Mouse (Mus musculus): ENCODE data around the gene Epb42. TPM values are rescaled to one million over a fixed set of nuclear protein-coding genes. Genes with fewer than 3 reads are reported as not detected.
A peak's percentile ranks its signal among the peaks of the same experiment; 100 is the strongest.

Epb42 gene
- polyA plus RNA-seq (2012; rRNA removed) (149 and 162 TPM in 2 replicates), polyA plus RNA-seq (2014; fragmentation: Nextera tagmentation; extraction: Ambion mirVana) (129 and 131 TPM in 2 replicates)

GRCm38 (mm10) chr2:121036733-121037341 is at the start of gene Epb42:
Epb42 (minus strand) TSS chr2:121037072.
- 12% methylated on average over 5 of the region's 5 CpGs for WGBS (ENCODE audit: insufficient replicate concordance)
- TF ChIP-seq EP300 (IDR thresholded peaks at IDR 0.05; ENCODE audit: low read depth), result peak; percentile 91
- TF ChIP-seq CTCF (IDR thresholded peaks at IDR 0.05; ENCODE audit: low read depth), result no peak
- Histone ChIP-seq H3K4me1 (replicated peaks; ENCODE audit: control insufficient read depth in 2 of 2, insufficient read depth in 2 of 2, low read length in 1 of 2) (peaks cover 6 to 21% of the 10 kb centered on the region in 2 experiments), H3K27me3 (ENCODE audit: control insufficient read depth, insufficient read depth, low read length) (no peaks in the 10 kb centered on the region), H3K4me2 (ENCODE audit: low read depth) (peak within 1 kb of the TSS; percentile 86), H3K9ac (replicated peaks) (peak within 1 kb of the TSS; percentile 91), H3K36me3 (replicated peaks; ENCODE audit: control insufficient read depth, insufficient read depth, low read depth) (peaks cover 38% of the 10 kb centered on the region), H3K27ac (peak within 1 kb of the TSS; percentile 98), H3K9me3 (ENCODE audit: control insufficient read depth, low read length) (no peaks in the 10 kb centered on the region; the same call in 1 of the 2 replicates), H3K4me3 (ENCODE audit: insufficient read depth in 1 of 2, low read depth in 2 of 2, low read length in 2 of 2) (peak within 1 kb of the TSS; percentile 89 to 99)
- DNase-seq (ENCODE audit: low read depth in 3 of 3, low spot score in 3 of 3), result peak; percentile 89 to 92 (median 92)
- ATAC-seq (ENCODE audit: insufficient read depth), result peak; percentile 99

- ATAC-seq (ENCODE audit: insufficient read depth) (no peak), DNase-seq (ENCODE audit: low read depth in 3 of 3, low spot score in 3 of 3) (no peak)
- 21% methylated on average over 6 of the region's 6 CpGs for WGBS (ENCODE audit: insufficient replicate concordance)
- Histone ChIP-seq H3K4me3 (ENCODE audit: insufficient read depth in 1 of 2, low read depth in 2 of 2, low read length in 2 of 2) (no peak within 1 kb of the TSS), H3K9me3 (ENCODE audit: control insufficient read depth, low read length) (no peaks in the 10 kb centered on the region), H3K27ac (no peak within 1 kb of the TSS), H3K36me3 (replicated peaks; ENCODE audit: control insufficient read depth, insufficient read depth, low read depth) (no peaks in the 10 kb centered on the region), H3K9ac (replicated peaks) (no peak within 1 kb of the TSS), H3K4me2 (ENCODE audit: low read depth) (no peak within 1 kb of the TSS), H3K4me1 (replicated peaks; ENCODE audit: control insufficient read depth in 2 of 2, insufficient read depth in 2 of 2, low read length in 1 of 2) (no peaks in the 10 kb centered on the region), H3K27me3 (ENCODE audit: control insufficient read depth, insufficient read depth, low read length) (no peaks in the 10 kb centered on the region)
- TF ChIP-seq EP300 (IDR thresholded peaks at IDR 0.05; ENCODE audit: low read depth) (no peak), CTCF (IDR thresholded peaks at IDR 0.05; ENCODE audit: low read depth) (no peak)
Measured at GRCm38 (mm10) chr2:121085480-121086185, 48.8 kb upstream of the Epb42 start, which contains the start of gene Tgm5. Tgm5 (minus strand) TSS chr2:121085841.

GRCm38 (mm10) chr2:121082626-121083025 is 45.8 kb upstream of the Epb42 start:
- no peak for TF ChIP-seq EP300 (IDR thresholded peaks at IDR 0.05; ENCODE audit: low read depth)
- no peak for TF ChIP-seq CTCF (IDR thresholded peaks at IDR 0.05; ENCODE audit: low read depth)
- H3K27ac ChIP-seq, result no peak overlapping the region
- no peaks in the 10 kb centered on the region for H3K27me3 ChIP-seq (ENCODE audit: control insufficient read depth, insufficient read depth, low read length)
- no peak overlapping the region for H3K9ac ChIP-seq (replicated peaks)
- H3K4me1 ChIP-seq (replicated peaks; ENCODE audit: control insufficient read depth in 2 of 2, insufficient read depth in 2 of 2, low read length in 1 of 2), result no peaks in the 10 kb centered on the region
- no peak for ATAC-seq (ENCODE audit: insufficient read depth)
- H3K4me3 ChIP-seq (ENCODE audit: insufficient read depth in 1 of 2, low read depth in 2 of 2, low read length in 2 of 2), result no peak overlapping the region
- no peaks in the 10 kb centered on the region for H3K9me3 ChIP-seq (ENCODE audit: control insufficient read depth, low read length)
- H3K36me3 ChIP-seq (replicated peaks; ENCODE audit: control insufficient read depth, insufficient read depth, low read depth), result no peaks in the 10 kb centered on the region
- no peak overlapping the region for H3K4me2 ChIP-seq (ENCODE audit: low read depth)
- DNase-seq (ENCODE audit: low read depth in 3 of 3, low spot score in 3 of 3), result no peak
- 10% methylated on average over 1 of the region's 1 CpGs for WGBS (ENCODE audit: insufficient replicate concordance)

GRCm38 (mm10) chr2:121074747-121075146 is 37.9 kb upstream of the Epb42 start:
- ATAC-seq (ENCODE audit: insufficient read depth), result no peak
- no peaks in the 10 kb centered on the region for H3K36me3 ChIP-seq (replicated peaks; ENCODE audit: control insufficient read depth, insufficient read depth, low read depth)
- no peaks in the 10 kb centered on the region for H3K27me3 ChIP-seq (ENCODE audit: control insufficient read depth, insufficient read depth, low read length)
- no peak overlapping the region for H3K27ac ChIP-seq
- H3K4me2 ChIP-seq (ENCODE audit: low read depth), result no peak overlapping the region
- H3K4me1 ChIP-seq (replicated peaks; ENCODE audit: control insufficient read depth in 2 of 2, insufficient read depth in 2 of 2, low read length in 1 of 2), result no peaks in the 10 kb centered on the region
- H3K4me3 ChIP-seq (ENCODE audit: insufficient read depth in 1 of 2, low read depth in 2 of 2, low read length in 2 of 2), result no peak overlapping the region
- DNase-seq (ENCODE audit: low read depth in 3 of 3, low spot score in 3 of 3), result no peak
- 44% methylated on average over 7 of the region's 7 CpGs for WGBS (ENCODE audit: insufficient replicate concordance)
- no peak overlapping the region for H3K9ac ChIP-seq (replicated peaks)
- TF ChIP-seq EP300 (IDR thresholded peaks at IDR 0.05; ENCODE audit: low read depth), result no peak
- TF ChIP-seq CTCF (IDR thresholded peaks at IDR 0.05; ENCODE audit: low read depth), result no peak
- H3K9me3 ChIP-seq (ENCODE audit: control insufficient read depth, low read length), result no peaks in the 10 kb centered on the region

GRCm38 (mm10) chr2:121071871-121072270 is 35.0 kb upstream of the Epb42 start:
- WGBS (ENCODE audit: insufficient replicate concordance), result 61% methylated on average over 6 of the region's 6 CpGs
- TF ChIP-seq CTCF (IDR thresholded peaks at IDR 0.05; ENCODE audit: low read depth) (no peak), EP300 (IDR thresholded peaks at IDR 0.05; ENCODE audit: low read depth) (no peak)
- DNase-seq (ENCODE audit: low read depth in 3 of 3, low spot score in 3 of 3) (peak in 2 of 3 experiments; percentile 22 to 34), ATAC-seq (ENCODE audit: insufficient read depth) (no peak)
- H3K4me3 ChIP-seq (ENCODE audit: insufficient read depth in 1 of 2, low read depth in 2 of 2, low read length in 2 of 2), result no peak overlapping the region
- no peaks in the 10 kb centered on the region for H3K4me1 ChIP-seq (replicated peaks; ENCODE audit: control insufficient read depth in 2 of 2, insufficient read depth in 2 of 2, low read length in 1 of 2)
- H3K9ac ChIP-seq (replicated peaks), result no peak overlapping the region
- no peak overlapping the region for H3K27ac ChIP-seq
- no peaks in the 10 kb centered on the region for H3K9me3 ChIP-seq (ENCODE audit: control insufficient read depth, low read length)
- no peaks in the 10 kb centered on the region for H3K36me3 ChIP-seq (replicated peaks; ENCODE audit: control insufficient read depth, insufficient read depth, low read depth)
- no peak overlapping the region for H3K4me2 ChIP-seq (ENCODE audit: low read depth)
- no peaks in the 10 kb centered on the region for H3K27me3 ChIP-seq (ENCODE audit: control insufficient read depth, insufficient read depth, low read length)
